Mouse (Mus musculus): Measurements from ENCODE around the gene 9330161L09Rik.

9330161L09Rik gene

DNA sequence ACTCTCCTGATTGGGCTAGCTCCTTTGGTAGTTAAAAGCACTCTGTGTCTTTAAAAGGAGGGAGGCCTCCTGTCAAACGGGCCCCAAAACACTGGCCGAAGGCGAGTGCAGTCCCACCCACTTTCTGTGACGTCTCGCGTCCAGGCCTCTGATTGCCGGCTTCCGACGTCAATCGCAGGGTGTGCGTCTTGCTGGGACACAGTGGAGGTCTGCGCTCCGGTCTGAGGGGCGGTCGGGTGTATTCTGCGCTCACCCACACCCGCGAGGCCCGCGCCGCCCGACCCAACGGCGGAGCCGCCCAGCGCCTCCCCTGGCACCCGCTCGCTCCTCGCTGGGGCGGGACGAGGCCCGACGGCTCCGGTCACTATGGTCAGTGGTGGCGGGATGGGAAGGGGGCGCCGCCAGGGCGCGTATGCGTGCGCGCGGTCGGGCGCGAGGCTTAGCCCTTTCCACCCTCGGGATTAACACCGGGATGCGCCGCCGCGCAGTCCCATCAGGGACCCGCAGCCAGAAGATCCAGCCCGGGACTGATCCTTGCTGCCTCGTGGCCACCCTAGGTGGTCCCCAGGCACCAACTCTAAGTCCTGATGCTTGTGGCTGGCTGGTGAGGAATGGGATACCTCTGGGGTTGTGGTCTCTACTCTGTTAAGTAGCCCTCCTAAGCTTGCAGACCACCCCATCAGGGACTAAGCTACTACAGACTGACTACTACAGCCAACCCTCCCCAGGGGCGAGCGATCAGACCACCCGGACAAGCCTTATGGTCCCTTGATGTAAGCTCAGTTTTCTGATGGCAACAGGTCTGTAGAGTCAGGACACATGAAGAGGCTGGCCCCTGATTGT, 18.9 kb downstream of the 9330161L09Rik start, which contains the start of gene Otub2:
Gene Otub2 (plus strand): TSS at position 178 of the 843 bp plus-strand sequence.
- peak; percentile 96 for DNase-seq

DNA sequence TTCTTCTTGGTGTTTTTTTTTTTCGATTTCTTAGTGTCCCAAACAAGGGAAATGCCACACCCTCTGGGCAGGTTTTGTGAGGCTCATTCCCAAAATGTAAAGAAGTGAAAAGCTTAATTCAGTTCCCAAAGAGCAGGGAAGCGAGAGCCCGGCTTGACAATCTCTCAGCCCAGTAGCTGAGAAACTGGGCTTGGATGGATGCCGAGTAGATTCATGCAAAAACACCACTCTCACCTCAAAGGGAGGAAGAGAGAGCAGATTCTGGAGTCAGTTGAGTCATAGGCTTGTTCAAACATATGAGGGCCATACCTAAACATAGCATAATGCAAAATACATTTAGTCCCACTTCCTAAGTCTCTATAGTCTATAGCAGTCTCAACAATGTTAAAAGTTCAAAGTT, 27.4 kb downstream of the 9330161L09Rik start:
- DNase-seq: no peak

DNA sequence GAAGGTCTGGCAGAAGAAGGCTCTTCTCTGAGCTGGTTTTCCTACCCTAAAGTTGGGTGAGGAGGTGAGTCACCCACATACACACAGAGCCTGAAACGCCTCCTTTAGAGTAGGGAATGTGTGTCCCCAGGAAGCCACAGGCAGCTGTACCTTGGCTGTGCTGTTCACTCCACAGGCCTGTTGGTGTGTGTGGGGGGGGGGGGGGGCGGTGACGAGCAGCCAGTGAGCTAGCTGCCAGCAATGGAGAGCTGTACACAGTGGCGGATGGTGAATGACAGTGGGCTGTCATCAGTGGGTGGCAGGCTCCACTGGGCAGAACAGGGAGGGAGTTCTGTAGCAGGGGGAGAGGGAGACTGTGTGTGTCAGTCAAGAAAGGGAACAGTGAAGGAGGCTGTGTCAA, 30.8 kb downstream of the 9330161L09Rik start:
- no peak for DNase-seq

DNA sequence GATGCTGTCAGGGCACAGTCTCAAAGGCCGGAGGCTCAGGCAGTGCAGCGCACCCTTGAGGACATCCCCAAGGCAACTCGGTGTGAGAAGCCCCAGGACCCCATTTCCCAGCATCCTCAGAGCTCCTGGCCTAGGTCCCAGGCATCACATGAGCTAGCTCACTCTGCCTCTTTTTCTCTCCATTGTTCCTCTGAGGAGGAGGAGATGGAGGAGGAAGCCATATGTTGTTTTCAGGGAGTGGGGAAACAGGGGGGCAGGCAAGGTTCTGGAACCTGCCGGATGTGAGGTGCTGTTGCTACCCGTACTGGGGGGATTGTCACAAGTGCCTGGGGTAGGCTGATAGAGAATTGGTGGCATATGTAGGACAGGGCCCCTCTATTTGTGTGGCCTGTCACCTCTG, 31.5 kb downstream of the 9330161L09Rik start:
- peak; percentile 65 for DNase-seq

DNA sequence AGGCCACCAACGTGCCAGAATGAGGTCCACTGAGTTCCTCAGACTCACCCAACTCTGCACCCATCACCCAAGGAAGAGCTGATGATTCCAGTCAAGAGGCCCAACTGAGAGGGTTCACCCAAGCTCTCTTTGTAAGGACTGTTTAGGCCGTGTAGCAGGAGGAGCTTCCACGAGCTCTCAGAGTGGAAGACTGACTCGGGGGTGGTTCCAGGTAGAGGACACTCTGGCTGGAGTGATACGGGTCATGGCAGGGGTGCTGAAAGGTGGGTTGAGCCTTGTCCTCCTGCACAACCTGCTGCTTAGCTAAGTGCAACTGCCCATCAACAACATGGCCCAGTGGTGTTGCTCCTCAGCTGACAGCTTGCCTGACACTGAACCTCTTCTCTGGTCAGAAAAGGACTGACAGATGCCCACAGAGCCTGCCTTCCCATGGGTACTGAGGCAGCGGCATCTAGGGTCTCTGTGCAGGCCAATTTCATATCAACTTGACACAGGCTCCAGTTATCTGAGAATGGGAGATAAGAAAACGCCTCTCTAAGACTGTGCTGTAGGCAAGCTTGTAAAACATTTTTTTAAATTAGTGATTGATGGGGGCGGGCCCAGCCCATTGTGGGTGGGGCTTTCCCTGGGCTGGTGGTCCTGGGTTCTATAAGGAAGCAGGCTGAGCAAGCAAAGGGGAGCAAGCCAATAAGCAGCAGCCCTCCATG, 33.9 kb downstream of the 9330161L09Rik start:
- no peak for DNase-seq

DNA sequence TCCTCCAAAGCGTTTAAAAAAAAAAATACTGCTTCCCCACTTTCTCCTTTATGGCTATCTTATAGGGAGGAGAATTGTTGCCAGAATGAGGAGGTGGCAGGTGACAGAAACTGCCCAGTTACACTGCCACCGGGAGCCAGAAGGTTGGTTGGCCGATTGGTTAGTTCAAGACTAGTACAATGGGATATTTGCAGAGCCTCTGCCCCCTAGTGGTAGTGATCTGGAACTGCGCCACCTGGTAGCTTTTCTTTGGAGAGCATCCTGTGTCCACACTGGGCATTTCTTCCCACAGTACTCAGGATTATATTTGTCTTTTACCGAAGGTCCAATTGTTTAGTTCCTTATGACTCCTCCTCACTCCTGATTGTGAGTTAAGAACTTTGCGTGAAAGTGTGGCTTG, 35.9 kb downstream of the 9330161L09Rik start:
- peak; percentile 45 for DNase-seq

DNA sequence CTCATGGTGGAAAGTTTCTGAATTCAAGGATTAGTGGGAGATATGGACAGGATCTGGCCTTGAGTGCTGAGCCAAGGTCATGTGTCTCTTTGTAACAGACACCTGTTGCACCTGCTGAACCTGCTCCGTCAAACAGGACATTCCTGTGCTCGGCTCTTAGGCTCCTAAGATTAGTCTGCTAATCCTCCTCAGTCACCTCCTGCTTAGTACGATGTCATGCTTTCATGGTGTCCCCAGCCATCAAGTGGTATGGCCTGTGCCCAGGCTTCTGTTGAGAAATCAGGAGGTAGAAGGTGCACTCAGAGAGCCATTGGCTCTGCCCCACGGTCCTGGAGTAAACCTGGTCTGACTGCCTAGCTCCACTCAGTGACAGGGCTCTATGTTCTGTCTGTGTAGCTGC, 36.8 kb downstream of the 9330161L09Rik start:
- no peak for DNase-seq

DNA sequence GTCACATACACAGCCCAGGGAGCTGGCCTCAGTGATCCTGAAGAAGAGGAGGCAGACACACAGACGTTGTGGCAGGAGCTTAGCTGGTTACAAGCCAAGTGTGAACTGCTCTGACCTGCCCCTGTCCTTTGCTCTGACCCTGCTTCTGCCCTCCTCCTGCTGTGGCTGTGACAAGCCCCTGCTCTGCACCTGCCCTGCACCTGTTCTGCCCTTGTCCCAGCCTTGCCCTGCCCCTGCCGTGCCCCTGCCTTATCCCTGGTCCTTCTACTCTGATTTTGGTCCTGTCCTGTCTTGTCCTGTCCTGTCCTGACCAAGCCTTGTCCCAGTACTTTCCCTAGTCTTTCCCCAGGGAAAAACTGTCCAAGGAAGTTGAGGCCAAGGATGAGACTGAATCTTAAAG, 38.8 kb downstream of the 9330161L09Rik start:
- no peak for DNase-seq

DNA sequence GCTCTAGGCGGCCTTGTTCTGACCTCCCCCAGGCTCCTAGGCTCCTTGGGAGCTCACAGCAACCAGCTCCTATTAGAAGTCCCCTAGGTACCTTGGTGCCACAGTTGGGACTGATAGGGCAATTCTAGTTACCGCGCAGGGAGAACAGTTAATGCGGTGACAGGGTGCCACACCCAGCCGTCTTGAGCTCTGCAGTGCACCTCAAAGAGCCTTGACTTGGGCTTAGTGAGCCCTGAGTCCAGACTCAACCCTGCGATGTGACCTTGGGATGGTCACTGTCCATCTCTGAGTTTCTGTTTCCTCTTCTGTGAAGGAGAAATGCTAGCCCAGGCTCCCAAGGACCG, 39.3 kb downstream of the 9330161L09Rik start:
- no peak for DNase-seq

DNA sequence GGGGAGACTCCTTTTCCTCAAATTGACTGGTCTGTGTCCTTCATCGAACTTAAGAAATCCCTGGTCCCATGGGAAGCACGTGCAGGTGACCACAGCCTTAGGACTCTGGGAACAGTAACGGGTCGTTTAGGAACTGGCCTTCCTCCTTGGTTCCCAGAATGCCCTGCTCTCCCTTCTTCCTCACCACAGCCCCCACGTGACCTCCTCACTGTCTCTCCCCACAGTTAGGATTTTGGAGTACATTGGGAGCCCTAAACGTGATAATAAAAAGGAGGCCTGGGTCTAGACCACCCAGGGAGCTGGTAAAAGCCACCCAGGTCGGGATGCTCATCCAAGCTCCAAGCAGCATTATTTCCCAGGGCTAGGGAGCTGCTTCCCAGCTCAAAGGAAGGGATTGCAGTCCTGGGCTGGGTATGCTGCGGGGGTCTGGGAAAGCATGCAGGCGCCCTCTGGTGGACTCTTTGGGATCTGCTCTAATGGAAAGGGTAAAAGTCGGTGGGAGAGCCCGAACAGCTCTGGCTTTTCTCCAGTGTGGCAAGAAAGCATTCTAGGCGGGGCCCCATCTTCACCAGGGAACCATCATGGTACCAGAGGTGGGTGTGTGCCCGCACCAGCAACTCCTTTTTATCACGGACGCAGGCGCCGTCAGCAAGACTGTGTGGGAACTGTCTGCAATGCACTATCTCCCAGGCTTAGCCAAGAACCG, 39.8 kb downstream of the 9330161L09Rik start:
- peak; percentile 89 for DNase-seq

DNA sequence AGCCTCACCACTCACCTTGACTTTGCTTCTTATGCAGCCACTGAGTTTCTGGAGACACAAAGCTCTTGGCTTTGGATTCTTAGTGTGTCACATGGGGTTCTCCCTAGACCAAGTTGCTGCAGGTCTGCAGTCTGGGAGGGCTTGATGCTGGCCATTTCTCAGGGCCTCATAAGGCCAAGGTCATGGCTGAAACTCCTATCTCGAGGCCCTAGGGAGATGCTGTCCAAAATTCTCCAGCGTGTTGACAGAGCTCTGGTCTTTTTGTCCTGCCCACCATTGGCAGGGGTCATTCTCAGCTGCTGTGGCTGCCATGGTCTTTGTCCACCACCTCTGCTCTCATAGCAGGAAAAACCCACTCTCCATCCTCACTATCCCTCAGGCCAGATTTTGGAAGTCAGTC, 40.4 kb downstream of the 9330161L09Rik start:
- no peak for DNase-seq

DNA sequence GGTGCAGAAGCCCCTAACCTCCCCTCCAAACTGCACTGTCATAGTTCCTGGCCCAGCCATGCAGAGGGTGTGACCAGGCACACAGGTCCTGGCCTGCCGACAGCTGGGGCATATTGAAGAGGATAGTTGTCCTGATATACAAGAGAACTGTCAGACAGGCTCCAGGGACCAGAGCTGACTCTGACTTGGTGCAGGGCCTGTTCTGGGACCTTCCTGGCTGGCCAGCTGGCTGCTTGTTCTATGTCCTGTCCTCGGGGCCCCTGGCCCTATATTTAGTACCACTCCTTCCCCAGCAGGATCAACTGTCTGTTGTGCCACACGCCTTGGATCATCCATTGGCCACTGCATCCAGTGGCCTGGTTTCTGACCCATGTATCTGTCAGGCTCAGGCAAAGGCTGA, 45.3 kb downstream of the 9330161L09Rik start:
- no peak for DNase-seq

DNA sequence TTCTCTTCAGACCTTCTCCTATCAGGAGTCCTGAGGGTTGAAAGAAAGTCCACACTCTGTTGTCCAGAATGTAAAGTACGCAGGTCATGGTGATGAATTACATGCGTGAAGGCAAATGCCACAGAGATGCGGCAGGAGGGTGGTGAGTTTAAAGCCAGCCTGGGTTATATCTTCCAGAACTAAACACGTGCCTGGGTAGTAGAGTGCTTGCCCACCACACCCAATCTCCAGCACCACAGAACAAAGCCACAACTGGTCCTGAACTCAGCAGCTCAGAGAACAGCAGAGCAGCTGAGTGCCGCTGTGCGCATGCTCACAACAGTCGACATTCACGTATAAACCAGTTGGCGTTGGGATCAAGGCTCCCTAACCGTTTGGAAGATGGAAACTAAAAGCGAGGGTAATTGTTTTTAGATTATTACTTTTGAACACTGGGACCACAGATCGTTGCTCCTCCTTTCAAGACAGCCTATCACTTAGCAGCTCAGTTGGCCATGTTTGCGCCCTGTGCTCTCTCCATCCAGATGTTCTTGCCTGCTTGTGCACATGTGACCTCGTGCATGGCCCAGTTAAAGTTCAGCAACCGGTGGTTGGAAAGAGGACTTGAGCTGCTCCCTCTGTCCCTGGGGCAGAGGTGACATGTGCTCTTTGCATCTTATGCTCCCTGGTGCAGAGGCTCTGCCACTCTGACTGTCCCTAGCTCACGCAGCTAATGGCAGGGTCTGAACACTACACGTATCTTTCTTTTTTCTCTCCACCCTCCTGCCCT, 45.9 kb downstream of the 9330161L09Rik start:
- no peak for DNase-seq

DNA sequence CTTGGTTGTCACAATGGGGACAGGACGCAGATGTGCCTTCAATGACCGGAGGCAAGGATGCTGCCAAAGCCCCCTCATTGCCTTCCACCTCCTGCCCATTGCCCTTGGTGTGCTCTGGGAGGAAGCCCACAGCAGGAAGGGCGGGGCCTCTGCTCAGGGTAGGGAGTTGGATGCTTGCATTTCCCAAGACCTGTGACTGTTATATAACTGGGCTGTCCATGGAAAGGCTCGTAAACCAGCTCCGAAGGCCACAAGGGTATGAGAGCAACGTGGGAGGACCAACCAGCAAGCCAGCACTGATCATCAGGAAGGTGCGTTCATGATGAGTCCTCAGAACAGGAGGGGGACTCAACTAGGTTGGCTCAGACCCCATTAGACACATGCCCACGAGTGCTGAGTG, 46.8 kb downstream of the 9330161L09Rik start:
- no peak for DNase-seq

DNA sequence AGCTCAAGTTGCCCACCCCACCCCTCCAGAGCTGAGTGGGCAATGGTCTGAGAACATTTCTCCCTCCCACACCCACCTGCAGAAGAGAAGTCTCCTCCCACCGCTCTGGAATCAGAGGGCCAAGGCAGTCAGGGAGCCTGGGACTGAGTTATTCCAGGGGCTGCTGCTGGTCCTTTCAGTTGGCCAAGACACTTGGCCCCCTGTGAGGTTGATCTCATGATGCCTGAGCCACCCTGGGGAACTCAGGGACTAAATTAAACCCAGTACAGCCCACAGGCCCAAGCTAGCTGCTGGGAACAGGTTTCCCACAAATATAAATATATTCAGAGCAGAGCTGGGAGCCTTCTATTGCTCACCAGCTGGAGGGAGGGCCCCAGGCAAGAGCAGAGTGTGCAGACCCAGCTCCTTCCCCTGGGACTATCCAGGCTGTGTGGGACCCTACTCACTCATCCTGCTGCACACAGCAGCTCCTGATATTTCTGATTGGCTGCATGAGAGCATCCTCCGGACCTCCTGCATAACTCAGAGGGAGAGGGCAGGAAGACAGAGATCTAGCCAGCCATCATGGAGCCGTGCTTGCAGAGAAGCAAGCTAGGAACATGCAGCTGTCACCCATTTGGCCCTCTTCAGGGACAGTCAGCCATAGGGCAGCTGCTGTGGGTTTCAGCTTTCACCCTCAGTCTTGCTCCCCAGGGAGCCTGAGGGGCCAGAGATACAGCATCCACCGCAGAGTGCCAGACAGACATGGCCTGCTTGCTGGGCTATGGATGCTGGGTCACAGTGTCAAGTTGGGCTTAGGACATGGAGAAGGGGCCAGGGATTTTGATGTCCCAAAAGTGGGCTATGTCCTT, 48.4 kb downstream of the 9330161L09Rik start:
- DNase-seq: no peak

DNA sequence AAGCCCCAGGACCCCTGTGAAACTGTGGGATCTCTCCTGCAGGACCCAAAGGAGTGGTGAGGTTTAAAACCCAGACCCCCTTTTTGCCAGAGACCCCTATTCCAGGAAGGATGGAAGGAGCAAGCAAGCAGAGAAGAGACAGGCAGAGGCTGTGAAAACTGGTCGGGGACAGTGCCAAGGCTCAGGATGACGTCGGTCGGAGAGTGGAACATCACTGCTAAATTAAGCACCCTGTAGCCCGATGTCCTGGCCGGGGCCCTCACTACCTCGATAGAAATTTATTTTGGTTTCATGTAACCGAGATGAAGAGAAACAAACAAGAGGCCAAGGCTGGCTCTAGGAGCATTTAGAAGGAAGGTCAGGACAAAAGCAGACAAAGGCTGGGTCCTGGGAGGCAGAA, 49.4 kb downstream of the 9330161L09Rik start:
- no peak for DNase-seq
